In genomic region chr10:128340257-128340656, GRCm38 (mm10) we compare ENCODE assay signal across 12 mouse cellular contexts. TPM values are rescaled to one million over a fixed set of nuclear protein-coding genes. Genes with fewer than 3 reads are reported as not detected.
DNase-seq lines count a peak whose midpoint lies in the region; ATAC-seq and TF ChIP-seq lines count a peak whose summit lies in the region.
"Had no signal": no experiment of that assay in that cellular context is flagged by ENCODE, and none has a peak within 500 bp of the region (broad histone marks: within the 10 kb centered on the region; RNA-seq: fewer than 3 reads in every experiment).

No protein-coding gene starts in this region.

- DNase-seq in forebrain, postnatal 0 days: no peak
- DNase-seq in lung, postnatal 0 days (ENCODE audit: low spot score): peak; percentile 22
- no peak for DNase-seq in lung, adult 18-20 months
- DNase-seq in ZHBTc4 (ENCODE audit: low read depth, low spot score): peak; percentile 82
- no peak for DNase-seq in cerebellum, adult 9-10 months
- no peak for DNase-seq in frontal cortex, postnatal 25 days (ENCODE audit: low spot score in 2 of 2)
- DNase-seq: right cerebral cortex, postnatal 14 days; thymus, adult 18-20 months had no signal

- H3K4me3 ChIP-seq in forebrain, postnatal 0 days (ENCODE audit: low read depth, low read length): no peak overlapping the region
- H3K4me3 ChIP-seq in forebrain, embryonic 16.5 days (replicated peaks; ENCODE audit: low read length): no peak overlapping the region
- H3K4me3 ChIP-seq in lung, postnatal 0 days (ENCODE audit: low read depth, low read length): no peak overlapping the region
- H3K4me3 ChIP-seq in myocyte: no peak overlapping the region
- H3K4me3 ChIP-seq: embryonic facial prominence, embryonic 12.5 days had no signal

- no peak for TF ChIP-seq POLR2A in myocyte (IDR thresholded peaks at IDR 0.05; ENCODE audit: insufficient read length, low read depth)

- H3K27ac ChIP-seq in forebrain, postnatal 0 days (ENCODE audit: low read depth, low read length): no peak overlapping the region
- no peak overlapping the region for H3K27ac ChIP-seq in forebrain, embryonic 16.5 days (ENCODE audit: low read length)
- no peak overlapping the region for H3K27ac ChIP-seq in lung, postnatal 0 days (ENCODE audit: low read length)
- H3K27ac ChIP-seq: embryonic facial prominence, embryonic 12.5 days; hindbrain, embryonic 14.5 days had no signal

- no peak overlapping the region for H3K9ac ChIP-seq in forebrain, postnatal 0 days
- no peak overlapping the region for H3K9ac ChIP-seq in forebrain, embryonic 16.5 days (replicated peaks; ENCODE audit: low read depth, low read length)
- H3K9ac ChIP-seq in lung, postnatal 0 days (replicated peaks; ENCODE audit: low read depth): no peak overlapping the region
- H3K9ac ChIP-seq: embryonic facial prominence, embryonic 12.5 days; hindbrain, embryonic 14.5 days had no signal

- 82% methylated on average over 2 of the region's 2 CpGs for WGBS in forebrain, postnatal 0 days
- WGBS in forebrain, embryonic 16.5 days: 81% methylated on average over 2 of the region's 2 CpGs
- 69% methylated on average over 2 of the region's 2 CpGs for WGBS in lung, postnatal 0 days

- no peak for ATAC-seq in forebrain, postnatal 0 days
- no peak for ATAC-seq in forebrain, embryonic 16.5 days
- no peak for ATAC-seq in lung, postnatal 0 days

- peaks cover 13% of the 10 kb centered on the region for H3K4me1 ChIP-seq in forebrain, postnatal 0 days (ENCODE audit: insufficient read depth)
- peaks cover 30% of the 10 kb centered on the region for H3K4me1 ChIP-seq in forebrain, embryonic 16.5 days (replicated peaks; ENCODE audit: control insufficient read depth, insufficient read depth, low read length)
- H3K4me1 ChIP-seq in lung, postnatal 0 days (ENCODE audit: insufficient read depth, low read depth, low read length): peaks cover 5% of the 10 kb centered on the region; the same call in 1 of the 2 replicates

- H3K9me3 ChIP-seq in forebrain, postnatal 0 days (ENCODE audit: low read length): no peaks in the 10 kb centered on the region
- no peaks in the 10 kb centered on the region for H3K9me3 ChIP-seq in forebrain, embryonic 16.5 days (ENCODE audit: control insufficient read depth, low read length)
- no peaks in the 10 kb centered on the region for H3K9me3 ChIP-seq in lung, postnatal 0 days (ENCODE audit: low read length)
- H3K9me3 ChIP-seq: embryonic facial prominence, embryonic 12.5 days had no signal

- no peak overlapping the region for H3ac ChIP-seq in myocyte (ENCODE audit: control insufficient read depth, insufficient read length)

- peak; percentile 21; the same call in 1 of the 2 replicates for TF ChIP-seq CTCF in forebrain, postnatal 0 days (IDR thresholded peaks at IDR 0.05; ENCODE audit: low read depth)
- peak; percentile 58 for TF ChIP-seq CTCF in lung, postnatal 0 days (IDR thresholded peaks at IDR 0.05)

- H3K4me2 ChIP-seq in forebrain, postnatal 0 days (ENCODE audit: low read depth): no peak overlapping the region
- no peak overlapping the region for H3K4me2 ChIP-seq in forebrain, embryonic 16.5 days (ENCODE audit: low read length)
- no peak overlapping the region for H3K4me2 ChIP-seq in lung, postnatal 0 days (replicated peaks; ENCODE audit: low read depth, low read length)
- H3K4me2 ChIP-seq in myocyte (ENCODE audit: low read depth): peak overlapping the region; percentile 93
- H3K4me2 ChIP-seq: embryonic facial prominence, embryonic 12.5 days; hindbrain, embryonic 14.5 days had no signal

- no peaks in the 10 kb centered on the region for H3K36me3 ChIP-seq in forebrain, postnatal 0 days (ENCODE audit: insufficient read depth)
- H3K36me3 ChIP-seq in forebrain, embryonic 16.5 days (ENCODE audit: control insufficient read depth, insufficient read depth): no peaks in the 10 kb centered on the region; the same call in 1 of the 2 replicates
- H3K36me3 ChIP-seq in lung, postnatal 0 days (ENCODE audit: insufficient read depth, low read length): no peaks in the 10 kb centered on the region
- H3K36me3 ChIP-seq in myocyte (ENCODE audit: control insufficient read depth, insufficient read depth): no peaks in the 10 kb centered on the region

- H3K27me3 ChIP-seq in forebrain, postnatal 0 days (ENCODE audit: insufficient read depth, low read length): no peaks in the 10 kb centered on the region
- H3K27me3 ChIP-seq in forebrain, embryonic 16.5 days (replicated peaks; ENCODE audit: control insufficient read depth, insufficient read depth, low read length): no peaks in the 10 kb centered on the region
- H3K27me3 ChIP-seq in lung, postnatal 0 days (replicated peaks; ENCODE audit: insufficient read depth, low read length): no peaks in the 10 kb centered on the region
- no peaks in the 10 kb centered on the region for H3K27me3 ChIP-seq in myocyte (ENCODE audit: control insufficient read depth, insufficient read depth, insufficient read length)
- H3K27me3 ChIP-seq: embryonic facial prominence, embryonic 12.5 days had no signal

- peaks cover 64% of the 10 kb centered on the region for H3K79me2 ChIP-seq in myocyte (ENCODE audit: control insufficient read depth, insufficient read depth)

- no peak for TF ChIP-seq EP300 in lung, postnatal 0 days (IDR thresholded peaks at IDR 0.05)

TF ChIP-seq in myocyte, 11 proteins besides CTCF, POLR2A, EP300 and RAD21:
- TF ChIP-seq REST (IDR thresholded peaks at IDR 0.05; ENCODE audit: insufficient read depth, insufficient read length) (no peak), POLR2AphosphoS2 (IDR thresholded peaks at IDR 0.05; ENCODE audit: insufficient read length, low read depth) (no peak), USF1 (IDR thresholded peaks at IDR 0.05; ENCODE audit: low read depth) (no peak), SRF (IDR thresholded peaks at IDR 0.05; ENCODE audit: control insufficient read depth, insufficient read length, low read depth) (no peak), MYOG (IDR thresholded peaks at IDR 0.05; ENCODE audit: control insufficient read depth in 1 of 3, insufficient read depth in 1 of 3, insufficient read length in 2 of 3, low read depth in 2 of 3) (no peak), E2F4 (IDR thresholded peaks at IDR 0.05; ENCODE audit: insufficient read depth) (no peak), TCF12 (IDR thresholded peaks at IDR 0.05; ENCODE audit: insufficient read depth, poor library complexity, severe bottlenecking) (no peak), MAX (IDR thresholded peaks at IDR 0.05; ENCODE audit: low read depth) (no peak), MYOD1 (IDR thresholded peaks at IDR 0.05; ENCODE audit: control insufficient read depth in 1 of 3, insufficient read length in 2 of 3, low read depth in 2 of 3) (no peak), TCF3 (IDR thresholded peaks at IDR 0.05; ENCODE audit: insufficient read length, low read depth) (no peak)

RNA-seq across cellular contexts. Expression of gene Cs, which starts 2.7 kb away (rescaled TPM):
- 205 and 250 TPM in 2 replicates for total RNA-seq in forebrain, postnatal 0 days (2014; rRNA removed)
- 203 and 255 TPM in 2 replicates for polyA plus RNA-seq in forebrain, postnatal 0 days (2015; fragmentation: Nextera tagmentation; extraction: Ambion mirVana)
- polyA plus RNA-seq in forebrain, embryonic 16.5 days (2015; fragmentation: Nextera tagmentation; extraction: Ambion mirVana): 247 and 259 TPM in 2 replicates
- 85.4 and 85.8 TPM in 2 replicates for polyA plus RNA-seq in lung, postnatal 0 days (2015; fragmentation: Nextera tagmentation; extraction: Ambion mirVana)
- 253 TPM for polyA plus RNA-seq in myocyte (2012; fragmentation: generic; extraction: Trizol)

RNA-seq across cellular contexts. Expression of gene Cnpy2, which starts 18.0 kb away (rescaled TPM):
- total RNA-seq in forebrain, postnatal 0 days (2014; rRNA removed): 50.1 and 57.5 TPM in 2 replicates
- polyA plus RNA-seq in forebrain, postnatal 0 days (2015; fragmentation: Nextera tagmentation; extraction: Ambion mirVana): 179 and 205 TPM in 2 replicates
- polyA plus RNA-seq in forebrain, embryonic 16.5 days (2015; fragmentation: Nextera tagmentation; extraction: Ambion mirVana): 190 and 195 TPM in 2 replicates
- polyA plus RNA-seq in lung, postnatal 0 days (2015; fragmentation: Nextera tagmentation; extraction: Ambion mirVana): 243 and 244 TPM in 2 replicates
- 91.8 TPM for polyA plus RNA-seq in myocyte (2012; fragmentation: generic; extraction: Trizol)

RNA-seq across cellular contexts. Expression of gene Coq10a, which starts 28.5 kb away (rescaled TPM):
- total RNA-seq in forebrain, postnatal 0 days (2014; rRNA removed): 34.0 and 41.6 TPM in 2 replicates
- 48.2 and 50.0 TPM in 2 replicates for polyA plus RNA-seq in forebrain, postnatal 0 days (2015; fragmentation: Nextera tagmentation; extraction: Ambion mirVana)
- polyA plus RNA-seq in forebrain, embryonic 16.5 days (2015; fragmentation: Nextera tagmentation; extraction: Ambion mirVana): 32.2 and 32.7 TPM in 2 replicates
- polyA plus RNA-seq in lung, postnatal 0 days (2015; fragmentation: Nextera tagmentation; extraction: Ambion mirVana): 16.4 and 19.9 TPM in 2 replicates
- 61.2 TPM for polyA plus RNA-seq in myocyte (2012; fragmentation: generic; extraction: Trizol)

RNA-seq across cellular contexts. Expression of gene Ankrd52, which starts 36.7 kb away (rescaled TPM):
- 22.3 and 32.6 TPM in 2 replicates for total RNA-seq in forebrain, postnatal 0 days (2014; rRNA removed)
- 4.7 and 7.7 TPM in 2 replicates for polyA plus RNA-seq in forebrain, postnatal 0 days (2015; fragmentation: Nextera tagmentation; extraction: Ambion mirVana)
- 11.3 and 13.2 TPM in 2 replicates for polyA plus RNA-seq in forebrain, embryonic 16.5 days (2015; fragmentation: Nextera tagmentation; extraction: Ambion mirVana)
- 4.2 and 4.9 TPM in 2 replicates for polyA plus RNA-seq in lung, postnatal 0 days (2015; fragmentation: Nextera tagmentation; extraction: Ambion mirVana)
- polyA plus RNA-seq in myocyte (2012; fragmentation: generic; extraction: Trizol): 30.8 TPM

RNA-seq across cellular contexts. Expression of gene Pan2, which starts 37.1 kb away (rescaled TPM):
- 14.9 and 20.0 TPM in 2 replicates for total RNA-seq in forebrain, postnatal 0 days (2014; rRNA removed)
- 9.6 and 11.9 TPM in 2 replicates for polyA plus RNA-seq in forebrain, postnatal 0 days (2015; fragmentation: Nextera tagmentation; extraction: Ambion mirVana)
- polyA plus RNA-seq in forebrain, embryonic 16.5 days (2015; fragmentation: Nextera tagmentation; extraction: Ambion mirVana): 27.8 and 28.5 TPM in 2 replicates
- polyA plus RNA-seq in lung, postnatal 0 days (2015; fragmentation: Nextera tagmentation; extraction: Ambion mirVana): 19.0 and 20.2 TPM in 2 replicates
- 6.2 TPM for polyA plus RNA-seq in myocyte (2012; fragmentation: generic; extraction: Trizol)

Comparison
In these comparisons a context has a peak if more than half of its experiments do, and no peak if none do; other contexts are left out.
1. DNase-seq: peak in lung, postnatal 0 days (single experiment) and ZHBTc4 (single experiment); none in forebrain, postnatal 0 days (single experiment), lung, adult 18-20 months (0 of 2), cerebellum, adult 9-10 months (single experiment) and frontal cortex, postnatal 25 days (0 of 2).